Mouse (Mus musculus): ENCODE data around the gene Ap3d1.

- TF ChIP-seq POLR2A (IDR thresholded peaks at IDR 0.05; ENCODE audit: insufficient read length, low read depth) (no peak), MYOD1 (IDR thresholded peaks at IDR 0.05; ENCODE audit: control insufficient read depth in 1 of 3, insufficient read length in 2 of 3, low read depth in 2 of 3) (peak in 1 of 3 experiments; percentile 43), E2F4 (IDR thresholded peaks at IDR 0.05; ENCODE audit: insufficient read depth) (no peak), USF1 (IDR thresholded peaks at IDR 0.05; ENCODE audit: low read depth) (peak; percentile 67), CEBPB (IDR thresholded peaks at IDR 0.05; ENCODE audit: insufficient read depth, poor library complexity, severe bottlenecking) (no peak), MAX (IDR thresholded peaks at IDR 0.05; ENCODE audit: low read depth) (no peak), POLR2AphosphoS2 (IDR thresholded peaks at IDR 0.05; ENCODE audit: insufficient read length, low read depth) (no peak), TCF12 (IDR thresholded peaks at IDR 0.05; ENCODE audit: insufficient read depth, poor library complexity, severe bottlenecking) (no peak), MYOG (IDR thresholded peaks at IDR 0.05; ENCODE audit: control insufficient read depth in 1 of 3, insufficient read depth in 1 of 3, insufficient read length in 2 of 3, low read depth in 2 of 3) (no peak), REST (IDR thresholded peaks at IDR 0.05; ENCODE audit: insufficient read depth, insufficient read length) (no peak)
These were observed 16.6 kb upstream of the Ap3d1 start for GRCm38 (mm10) chr10:80758651-80759050.

Data from myocyte (in vitro differentiated cells).